Mouse (Mus musculus) intestine, embryonic 14.5 days (tissue): ENCODE data around the gene Phactr2. TPM values are rescaled to one million over a fixed set of nuclear protein-coding genes. Genes with fewer than 3 reads are reported as not detected.
A peak's percentile ranks its signal among the peaks of the same experiment; 100 is the strongest.

Experiments
- ATAC-seq: fragments of 200-750 bp; cut with Nextera tagmentation; replicated peaks from 2 replicates; pipeline ENCODE4 v1.8.0; 2017; ENCODE audit warnings: low read depth, moderate number of reproducible peaks, moderate TSS enrichment, moderate library complexity; ENCODE audit not compliant: low FRiP score, low TSS enrichment
- DNase-seq: peaks from one replicate; pipeline ENCODE4 v3.0.0-alpha.2; 2018; ENCODE audit warnings: low spot score
- H3K27ac ChIP-seq: fragments of 300-500 bp; sonication (generic); 2 replicates; pipeline ENCODE4 v1.5.1; 2014; ENCODE audit warnings: low read depth, mild to moderate bottlenecking, control low read depth
- H3K27me3 ChIP-seq: fragments of 300-500 bp; sonication (generic); replicated peaks from 2 replicates; pipeline ENCODE4 v1.6.1; 2014; ENCODE audit warnings: low read length, control low read depth; ENCODE audit not compliant: control insufficient read depth, insufficient read depth
- H3K36me3 ChIP-seq: fragments of 300-500 bp; sonication (generic); 2 replicates; pipeline ENCODE4 v1.6.1; 2014; ENCODE audit warnings: low read length, control low read depth; ENCODE audit not compliant: control insufficient read depth, insufficient read depth
- H3K4me1 ChIP-seq: fragments of 300-500 bp; sonication (generic); replicated peaks from 2 replicates; pipeline ENCODE4 v1.6.1; 2014; ENCODE audit warnings: low read length, control low read depth, mixed read lengths; ENCODE audit not compliant: control insufficient read depth, insufficient read depth
- H3K4me2 ChIP-seq: fragments of 300-500 bp; sonication (generic); 2 replicates; pipeline ENCODE4 v1.6.1; 2014; ENCODE audit warnings: low read length
- H3K4me3 ChIP-seq: fragments of 300-500 bp; sonication (generic); 2 replicates; pipeline ENCODE4 v1.5.1; 2014; ENCODE audit warnings: low read depth, low read length, control low read depth, mixed read lengths
- H3K9ac ChIP-seq: fragments of 300-500 bp; sonication (generic); 2 replicates; pipeline ENCODE4 v1.6.1; 2014; ENCODE audit warnings: mild to moderate bottlenecking, low read length
- H3K9me3 ChIP-seq: fragments of 300-500 bp; sonication (generic); 2 replicates; pipeline ENCODE4 v1.6.1; 2016; ENCODE audit warnings: low read length, control low read depth; ENCODE audit not compliant: control insufficient read depth
- WGBS: fragments of 180-500 bp; shearing (Covaris S2); extraction: QIAGEN DNeasy Blood & Tissue Kit; methylation state at CpG from one replicate; pipeline ENCODE4 v1.1.7; 2014; 5-methylcytosine and 5-hydroxymethylcytosine counted together
- polyA plus RNA-seq: library from polyadenylated mRNA; unstranded; fragments of >200 nt; fragmentation: Nextera tagmentation; extraction: Ambion mirVana; gene quantifications from 2 replicates; pipeline ENCODE4 v1.2.1, GENCODE M21; 2014

Phactr2 gene
- polyA plus RNA-seq, 1 experiment from 2014 or later, result 26.7 TPM

- Histone ChIP-seq H3K27me3 (no peaks in the 10 kb centered on the region), H3K4me2 (no peak overlapping the region), H3K9me3 (no peaks in the 10 kb centered on the region), H3K27ac (no peak overlapping the region), H3K9ac (no peak overlapping the region), H3K4me3 (no peak overlapping the region), H3K36me3 (peaks cover 15% of the 10 kb centered on the region), H3K4me1 (0 out of 2 replicates have a peak, but pooled peaks cover 10% of the 10 kb centered on the region)
- DNase-seq (no peak), ATAC-seq (no peak)
- 97% methylated on average over 8 of the region's 8 CpGs for WGBS
These were observed 225.1 kb downstream of the Phactr2 start for GRCm38 (mm10) chr10:13249126-13249525.

GRCm38 (mm10) chr10:13245714-13246113 is 228.5 kb downstream of the Phactr2 start:
- Histone ChIP-seq H3K4me3 (no peak overlapping the region), H3K27ac (no peak overlapping the region), H3K9ac (no peak overlapping the region), H3K4me2 (no peak overlapping the region), H3K9me3 (no peaks in the 10 kb centered on the region), H3K4me1 (0 out of 2 replicates have a peak, but pooled peaks cover 15% of the 10 kb centered on the region), H3K36me3 (peaks cover 10% of the 10 kb centered on the region), H3K27me3 (no peaks in the 10 kb centered on the region)
- WGBS, result 31% methylated on average over 6 of the region's 6 CpGs
- DNase-seq (no peak), ATAC-seq (no peak)

GRCm38 (mm10) chr10:13244192-13244591 is 230.0 kb downstream of the Phactr2 start:
- Histone ChIP-seq H3K36me3 (peaks cover 10% of the 10 kb centered on the region), H3K4me2 (no peak overlapping the region), H3K27ac (peak overlapping the region; percentile 27; the same call in 1 of the 2 replicates), H3K4me1 (peaks cover 18% of the 10 kb centered on the region; the same call in 1 of the 2 replicates), H3K27me3 (no peaks in the 10 kb centered on the region), H3K9me3 (no peaks in the 10 kb centered on the region), H3K4me3 (no peak overlapping the region), H3K9ac (no peak overlapping the region)
- ATAC-seq (no peak), DNase-seq (no peak)
- WGBS, result 43% methylated on average over 3 of the region's 3 CpGs

DNA sequence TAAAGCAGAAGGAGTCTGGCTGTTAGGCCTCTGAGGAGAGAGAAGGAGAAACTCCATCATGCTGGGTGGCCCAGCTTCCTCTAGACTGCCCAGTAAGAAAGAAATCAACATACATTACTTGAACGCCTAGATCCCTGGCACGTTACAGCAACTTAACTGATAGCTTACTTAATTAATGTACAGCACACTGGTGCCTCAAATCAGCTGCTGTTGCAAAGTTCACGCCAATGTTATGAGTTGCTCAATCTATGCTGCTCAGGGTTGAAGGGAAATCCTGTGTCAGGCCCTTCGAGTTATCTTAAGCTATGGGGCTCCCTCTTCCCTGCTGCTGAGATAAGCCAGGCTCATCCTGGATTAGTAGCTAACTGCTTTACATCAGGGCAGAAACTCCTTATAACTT is 233.8 kb downstream of the Phactr2 start:
- Histone ChIP-seq H3K4me2 (no peak overlapping the region), H3K9ac (no peak overlapping the region), H3K4me1 (peaks cover 18% of the 10 kb centered on the region; the same call in 1 of the 2 replicates), H3K27ac (peak overlapping the region; percentile 65), H3K4me3 (no peak overlapping the region), H3K27me3 (no peaks in the 10 kb centered on the region), H3K36me3 (no peaks in the 10 kb centered on the region), H3K9me3 (no peaks in the 10 kb centered on the region)
- peak; percentile 87 for ATAC-seq
- DNase-seq, result no peak
- WGBS, result 28% methylated on average over 4 of the region's 4 CpGs

GRCm38 (mm10) chr10:13238188-13238587 is 236.0 kb downstream of the Phactr2 start:
- Histone ChIP-seq H3K9ac (no peak overlapping the region), H3K4me2 (no peak overlapping the region), H3K36me3 (no peaks in the 10 kb centered on the region), H3K27me3 (no peaks in the 10 kb centered on the region), H3K4me3 (no peak overlapping the region), H3K4me1 (peaks cover 11% of the 10 kb centered on the region; the same call in 1 of the 2 replicates), H3K27ac (no peak overlapping the region), H3K9me3 (no peaks in the 10 kb centered on the region)
- ATAC-seq (no peak), DNase-seq (no peak)
- 77% methylated on average over 4 of the region's 4 CpGs for WGBS

DNA sequence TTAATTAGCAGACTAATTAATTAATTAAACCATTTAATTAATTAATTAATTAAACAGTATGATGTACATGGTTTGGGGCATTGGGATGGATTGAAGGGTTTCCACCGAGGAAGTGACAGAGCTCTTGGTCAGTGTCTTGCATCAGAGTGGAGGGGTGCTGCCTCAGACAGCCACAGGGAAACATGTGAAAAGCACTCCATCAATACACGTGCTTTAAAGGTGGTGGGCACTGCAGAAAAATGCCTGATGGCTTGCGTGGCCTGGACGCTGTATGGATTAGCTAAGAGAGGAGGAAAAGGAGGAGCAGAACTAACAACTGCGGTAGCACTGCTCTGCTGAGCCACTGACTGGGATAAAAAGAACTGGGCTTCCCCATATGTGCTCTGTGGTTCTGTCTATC is 237.3 kb downstream of the Phactr2 start:
- H3K27me3 ChIP-seq, result no peaks in the 10 kb centered on the region
- 86% methylated on average over 5 of the region's 5 CpGs for WGBS
- DNase-seq, result no peak
- no peak overlapping the region for H3K4me3 ChIP-seq
- no peaks in the 10 kb centered on the region for H3K9me3 ChIP-seq
- H3K9ac ChIP-seq, result no peak overlapping the region
- no peak overlapping the region for H3K27ac ChIP-seq
- H3K4me2 ChIP-seq, result no peak overlapping the region
- no peak for ATAC-seq
- no peaks in the 10 kb centered on the region for H3K36me3 ChIP-seq
- peaks cover 11% of the 10 kb centered on the region; the same call in 1 of the 2 replicates for H3K4me1 ChIP-seq

DNA sequence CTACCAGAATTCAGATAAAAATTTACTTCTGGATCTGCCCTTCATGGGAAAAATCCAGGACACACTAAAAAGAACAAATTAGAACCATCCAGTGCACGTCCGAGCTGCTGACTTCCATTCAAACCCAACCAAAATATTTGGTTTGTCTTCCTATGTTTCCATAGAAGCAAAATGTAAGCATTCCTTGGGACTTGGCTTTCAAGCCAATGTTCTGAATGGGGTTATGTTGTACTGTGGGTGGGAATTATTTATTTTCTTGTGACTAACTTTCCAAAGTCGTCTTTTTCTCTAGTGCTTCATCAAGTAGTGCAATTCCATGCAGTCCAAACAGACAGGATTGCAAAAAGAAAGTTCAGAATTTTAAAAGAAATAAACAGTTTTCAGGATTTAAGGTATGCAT is 239.7 kb downstream of the Phactr2 start:
- ATAC-seq (no peak), DNase-seq (no peak)
- no peak overlapping the region for H3K9ac ChIP-seq
- 0 out of 2 replicates have a peak, but pooled peaks cover 8% of the 10 kb centered on the region for H3K36me3 ChIP-seq
- no peak overlapping the region for H3K4me3 ChIP-seq
- no peaks in the 10 kb centered on the region for H3K27me3 ChIP-seq
- H3K9me3 ChIP-seq, result no peaks in the 10 kb centered on the region
- H3K27ac ChIP-seq, result no peak overlapping the region
- 42% methylated on average over 3 of the region's 3 CpGs for WGBS
- no peaks in the 10 kb centered on the region for H3K4me1 ChIP-seq
- no peak overlapping the region for H3K4me2 ChIP-seq

DNA sequence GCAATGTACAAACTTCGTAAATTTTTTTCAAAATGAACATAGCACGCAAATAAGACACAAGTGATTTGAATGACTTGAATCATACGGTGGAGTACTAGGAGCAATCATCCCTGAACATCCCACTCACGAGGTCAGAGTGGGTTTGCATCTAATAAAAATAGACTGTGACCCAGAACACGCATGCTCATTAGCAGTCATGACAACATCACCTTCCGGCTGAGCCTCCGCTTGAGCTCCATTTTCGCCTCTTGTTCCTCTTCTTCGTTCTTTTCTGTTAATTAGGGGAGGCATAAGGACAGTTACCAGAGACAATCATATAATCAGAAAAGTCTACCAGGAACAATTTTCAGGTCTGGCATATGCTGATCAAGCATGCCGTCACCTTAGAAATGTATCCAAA is 240.3 kb downstream of the Phactr2 start:
- no peak for ATAC-seq
- no peak overlapping the region for H3K4me3 ChIP-seq
- H3K4me2 ChIP-seq, result no peak overlapping the region
- 85% methylated on average over 10 of the region's 10 CpGs for WGBS
- H3K36me3 ChIP-seq, result 0 out of 2 replicates have a peak, but pooled peaks cover 8% of the 10 kb centered on the region
- H3K4me1 ChIP-seq, result no peaks in the 10 kb centered on the region
- no peak for DNase-seq
- H3K27me3 ChIP-seq, result no peaks in the 10 kb centered on the region
- H3K27ac ChIP-seq, result no peak overlapping the region
- no peaks in the 10 kb centered on the region for H3K9me3 ChIP-seq
- H3K9ac ChIP-seq, result no peak overlapping the region

DNA sequence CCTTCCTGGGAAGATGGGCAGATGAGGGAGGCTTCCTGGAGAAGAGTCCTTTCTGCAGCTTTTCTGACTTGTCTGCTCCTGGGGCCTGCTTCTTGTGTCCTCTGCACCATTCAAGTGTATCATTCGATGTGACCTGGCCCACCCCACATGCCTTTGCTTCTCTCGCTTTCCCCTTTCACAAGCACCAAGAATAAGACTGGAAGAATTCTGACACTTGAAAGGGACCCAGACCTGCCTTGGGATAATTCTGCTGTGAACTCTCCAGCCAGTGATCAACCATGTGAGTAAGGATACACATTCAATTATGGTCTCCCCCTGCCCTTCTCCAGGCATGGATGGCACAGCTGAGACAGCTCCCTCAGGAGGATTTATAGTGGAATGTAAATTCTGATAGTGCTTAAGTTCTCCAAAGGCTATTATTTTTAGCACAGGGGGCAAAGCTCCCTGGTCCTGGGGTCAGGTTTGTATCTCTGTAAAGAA is 241.0 kb downstream of the Phactr2 start:
- DNase-seq (no peak), ATAC-seq (no peak)
- 73% methylated on average over 2 of the region's 2 CpGs for WGBS
- Histone ChIP-seq H3K9ac (no peak overlapping the region), H3K27me3 (no peaks in the 10 kb centered on the region), H3K36me3 (0 out of 2 replicates have a peak, but pooled peaks cover 8% of the 10 kb centered on the region), H3K27ac (no peak overlapping the region), H3K4me2 (no peak overlapping the region), H3K4me1 (no peaks in the 10 kb centered on the region), H3K4me3 (no peak overlapping the region), H3K9me3 (no peaks in the 10 kb centered on the region)
